Mouse (Mus musculus) E14TG2a.4 (cell line): Measurements from ENCODE around the gene Camk2n1.

Experiments used
- CTCF ChIP-seq: conservative IDR thresholded peaks from 2 replicates; pipeline ENCODE4 v1.5.1; 2014; ENCODE audit warnings: low read length
- NANOG ChIP-seq: IDR thresholded peaks from 2 replicates; pipeline ENCODE4 v1.6.1; 2014; ENCODE audit warnings: borderline replicate concordance, low read length, mixed read lengths
- POU5F1 ChIP-seq: IDR thresholded peaks from 2 replicates; pipeline ENCODE4 v1.6.1; 2014; ENCODE audit warnings: low read length, borderline replicate concordance

DNA sequence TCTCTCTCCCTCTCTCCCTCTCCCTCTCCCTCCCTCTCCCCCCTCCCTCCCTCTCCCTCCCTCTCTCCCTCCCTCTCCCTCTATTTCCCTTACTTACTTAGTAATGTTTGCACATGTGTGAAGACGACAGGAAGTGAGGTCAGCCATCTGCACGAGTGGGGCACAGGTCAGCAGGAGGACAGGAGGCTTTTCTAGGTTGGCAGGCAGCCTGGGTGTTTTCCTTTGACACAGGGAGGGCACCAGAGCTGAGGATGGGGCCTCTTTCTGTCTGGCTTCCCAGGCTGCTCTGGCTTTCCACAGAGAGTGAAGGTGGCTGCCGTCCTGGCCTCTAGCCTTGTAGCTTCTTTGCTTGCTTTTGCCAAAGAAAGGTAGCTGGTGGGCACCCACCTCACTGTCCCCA, 14.1 kb upstream of the Camk2n1 start:
- no peak for TF ChIP-seq CTCF
- no peak for TF ChIP-seq NANOG
- no peak for TF ChIP-seq POU5F1
